Mouse (Mus musculus) testis, adult 2 months (tissue): Measurements from ENCODE around the gene Hoxb5.

ENCODE experiments used
- CTCF ChIP-seq: fragments of 200-500 bp; IDR thresholded peaks from 2 replicates; pipeline ENCODE4 v1.5.1; 2012; ENCODE audit warnings: low read depth, mild to moderate bottlenecking, inconsistent platforms, low read length, moderate library complexity; ENCODE audit not compliant: control insufficient read depth, insufficient read depth, insufficient replicate concordance
- POLR2A ChIP-seq: fragments of 200-500 bp; IDR thresholded peaks from 2 replicates; pipeline ENCODE4 v1.6.1; 2012; ENCODE audit warnings: low read depth, mild to moderate bottlenecking, inconsistent platforms, low read length, moderate library complexity; ENCODE audit not compliant: control insufficient read depth

- TF ChIP-seq POLR2A (no peak), CTCF (no peak)
Measured at GRCm38 (mm10) chr11:96288455-96289221, 14.5 kb upstream of the Hoxb5 start.
